Mouse (Mus musculus): ENCODE data around the gene Tspan10.

GRCm38 (mm10) chr11:120467736-120468092, 25.3 kb downstream of the Tspan10 start:
- TF ChIP-seq CTCF (IDR thresholded peaks at IDR 0.05; ENCODE audit: low read depth) (no peak), EP300 (IDR thresholded peaks at IDR 0.05; ENCODE audit: low read depth) (no peak)
